Mouse (Mus musculus) cerebellum, adult 2 months (tissue): Measurements from ENCODE around the gene Nbea. TPM values are rescaled to one million over a fixed set of nuclear protein-coding genes. Genes with fewer than 3 reads are reported as not detected.

Experiments
- DNase-seq, 2 experiments: peaks; one replicate each; pipeline ENCODE4 v3.0.0; 2021
- H3K27ac ChIP-seq: fragments of 200-500 bp; 2 replicates; pipeline ENCODE4 v1.5.1; 2012; ENCODE audit warnings: low read length, control low read depth, inconsistent platforms; ENCODE audit not compliant: insufficient read depth
- H3K27me3 ChIP-seq: fragments of 200-500 bp; 2 replicates; pipeline ENCODE4 v1.6.1; 2012; ENCODE audit warnings: inconsistent platforms, mild to moderate bottlenecking, low read length, moderate library complexity; ENCODE audit not compliant: control insufficient read depth, insufficient read depth
- H3K4me1 ChIP-seq: fragments of 200-500 bp; 2 replicates; pipeline ENCODE4 v1.6.1; 2011; ENCODE audit warnings: low read length; ENCODE audit not compliant: control insufficient read depth, insufficient read depth
- H3K4me3 ChIP-seq: fragments of 200-500 bp; replicated peaks from 2 replicates; pipeline ENCODE3; 2011; ENCODE audit warnings: mild to moderate bottlenecking, low read depth, low read length, control low read depth; ENCODE audit not compliant: insufficient read depth
- CTCF ChIP-seq: fragments of 200-500 bp; IDR thresholded peaks from 2 replicates; pipeline ENCODE4 v1.5.1; 2011; ENCODE audit warnings: low read depth, mild to moderate bottlenecking, control low read depth, low read length, moderate library complexity, borderline replicate concordance; ENCODE audit not compliant: insufficient read depth
- POLR2A ChIP-seq: fragments of 200-500 bp; IDR thresholded peaks from 2 replicates; pipeline ENCODE4 v1.6.1; 2011; ENCODE audit warnings: low read length, control low read depth, borderline replicate concordance; ENCODE audit not compliant: insufficient read depth
- WGBS: fragments of 180-500 bp; shearing (Covaris S2); methylation state at CpG from one replicate; pipeline ENCODE4 v1.1.7; 2018; 5-methylcytosine and 5-hydroxymethylcytosine counted together
- polyA plus RNA-seq: library from polyadenylated mRNA; depleted of rRNA; stranded (reverse); fragments of >200 nt; gene quantifications from 2 replicates; pipeline ENCODE4 v1.2.3, GENCODE M21; 2012

Nbea gene
- polyA plus RNA-seq, 1 experiment: 109 TPM

DNA sequence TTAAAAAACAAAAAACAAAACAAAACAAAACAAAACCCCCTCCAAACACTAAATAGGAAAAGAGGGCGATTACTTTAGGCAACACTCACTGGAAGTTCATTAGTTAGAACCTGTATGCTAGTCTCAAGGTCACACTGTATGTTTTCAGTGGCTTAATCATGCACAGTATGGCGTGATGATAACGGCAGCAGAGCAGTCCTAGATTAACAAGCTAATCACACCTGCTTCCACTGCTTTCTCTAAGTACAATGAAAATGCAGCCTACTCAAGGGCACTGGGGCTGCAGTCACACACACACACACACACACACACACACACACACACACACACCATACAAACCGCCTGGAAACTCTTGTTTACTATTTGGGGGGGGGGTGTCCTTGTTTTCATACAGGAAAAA lies 406.0 kb downstream of the Nbea start:
- Histone ChIP-seq H3K4me1 (peaks cover 2% of the 10 kb centered on the region; the same call in 1 of the 2 replicates), H3K27me3 (no peaks in the 10 kb centered on the region), H3K4me3 (peak overlapping the region; percentile 29), H3K27ac (peak overlapping the region; percentile 97)
- TF ChIP-seq POLR2A (no peak), CTCF (no peak)
- DNase-seq: peak in 1 of 2 experiments; percentile 40
- 25% methylated on average over 4 of the region's 4 CpGs for WGBS

DNA sequence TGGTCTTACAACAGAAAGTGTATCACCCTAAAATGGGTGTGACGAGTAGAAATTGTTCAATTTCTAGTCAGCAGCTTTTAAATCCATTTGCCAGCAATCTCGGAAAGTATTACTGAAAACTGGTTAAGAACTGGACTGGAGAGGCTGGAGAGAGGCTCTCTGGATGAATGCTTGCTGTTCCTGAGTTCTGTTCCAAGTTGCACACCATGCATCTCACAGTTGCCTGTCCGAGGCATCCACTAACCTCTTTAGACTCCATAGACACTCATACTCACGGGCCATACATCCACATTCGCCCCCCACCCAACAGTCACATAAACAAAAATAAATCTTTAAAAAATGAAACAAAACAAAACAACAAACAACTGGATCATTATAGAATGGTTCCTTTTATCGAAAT lies 407.7 kb downstream of the Nbea start:
- TF ChIP-seq POLR2A (no peak), CTCF (no peak)
- WGBS: 20% methylated on average over 6 of the region's 6 CpGs
- DNase-seq: peak; percentile 49 to 62
- peak overlapping the region; percentile 86 for H3K27ac ChIP-seq
- H3K4me3 ChIP-seq: no peak overlapping the region
- H3K27me3 ChIP-seq: no peaks in the 10 kb centered on the region
- peaks cover 2% of the 10 kb centered on the region; the same call in 1 of the 2 replicates for H3K4me1 ChIP-seq

DNA sequence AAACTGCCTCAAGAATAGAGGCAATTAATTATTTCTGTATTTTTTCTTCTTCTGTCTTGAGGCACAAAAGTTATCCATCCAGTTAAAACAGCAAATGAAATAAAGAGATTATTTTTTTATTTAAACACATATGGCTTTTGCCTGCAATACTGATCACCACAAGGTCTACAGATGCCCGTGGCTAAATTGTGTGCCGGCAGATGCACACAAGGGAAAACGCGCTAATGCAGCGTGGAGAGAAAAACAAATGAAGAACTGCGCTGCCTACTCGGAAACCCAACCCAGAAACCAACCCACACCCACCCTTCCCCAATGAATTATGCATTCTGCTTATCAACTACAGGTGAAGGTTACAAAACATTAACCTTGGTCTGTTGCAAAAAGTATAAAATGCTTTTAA lies 408.3 kb downstream of the Nbea start:
- peaks cover 2% of the 10 kb centered on the region; the same call in 1 of the 2 replicates for H3K4me1 ChIP-seq
- peak overlapping the region; percentile 98 for H3K27ac ChIP-seq
- peak; percentile 55 to 62 for DNase-seq
- H3K27me3 ChIP-seq: no peaks in the 10 kb centered on the region
- peak overlapping the region; percentile 50 for H3K4me3 ChIP-seq
- TF ChIP-seq POLR2A: no peak
- TF ChIP-seq CTCF: no peak
- WGBS: 12% methylated on average over 7 of the region's 7 CpGs

DNA sequence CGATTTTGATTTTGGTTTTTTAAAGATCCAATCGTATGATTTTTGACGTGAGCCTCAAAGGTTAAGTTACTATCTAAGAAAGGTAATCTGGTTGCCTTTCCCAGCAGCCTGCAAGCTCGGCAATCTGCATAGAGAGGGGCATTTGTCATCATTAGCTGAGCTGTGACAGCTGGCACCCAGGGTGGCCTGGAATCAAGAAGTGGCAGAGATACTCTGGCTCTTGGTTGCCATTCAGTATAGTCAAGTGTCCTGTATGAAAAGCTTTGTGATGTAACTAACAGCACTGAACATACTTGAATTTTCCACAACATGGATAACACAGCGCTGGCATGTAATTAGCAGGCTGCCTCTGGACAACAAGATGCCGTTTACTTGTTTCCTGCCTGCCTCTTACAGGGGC lies 409.3 kb downstream of the Nbea start:
- WGBS: 12% methylated on average over 6 of the region's 6 CpGs
- TF ChIP-seq CTCF (no peak), POLR2A (no peak)
- Histone ChIP-seq H3K4me1 (peaks cover 2% of the 10 kb centered on the region; the same call in 1 of the 2 replicates), H3K27me3 (no peaks in the 10 kb centered on the region), H3K4me3 (peak overlapping the region; percentile 1), H3K27ac (peak overlapping the region; percentile 96)
- peak; percentile 71 to 79 for DNase-seq

DNA sequence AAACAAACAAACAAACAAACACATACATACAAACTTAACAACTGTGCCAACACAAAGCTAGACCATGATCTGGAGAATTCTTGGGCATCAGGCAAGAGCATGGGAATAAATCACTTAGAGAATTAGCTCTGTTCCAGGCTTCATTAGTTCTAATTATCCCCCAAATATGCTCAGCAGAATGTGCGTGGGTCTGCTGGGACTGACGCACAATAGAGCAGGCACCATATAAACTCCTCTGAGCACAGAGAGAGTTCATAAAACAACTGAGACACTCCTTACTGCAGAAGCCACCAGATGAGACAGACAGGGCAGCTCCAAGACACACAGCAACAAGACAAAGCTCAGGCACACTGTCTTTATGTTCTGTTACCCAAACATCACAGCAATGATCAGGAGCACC lies 414.2 kb downstream of the Nbea start:
- TF ChIP-seq POLR2A: no peak
- TF ChIP-seq CTCF: no peak
- no peaks in the 10 kb centered on the region for H3K27me3 ChIP-seq
- DNase-seq: no peak
- H3K27ac ChIP-seq: no peak overlapping the region
- H3K4me3 ChIP-seq: no peak overlapping the region
- peaks cover 3% of the 10 kb centered on the region; the same call in 1 of the 2 replicates for H3K4me1 ChIP-seq
- 86% methylated on average over 2 of the region's 2 CpGs for WGBS

DNA sequence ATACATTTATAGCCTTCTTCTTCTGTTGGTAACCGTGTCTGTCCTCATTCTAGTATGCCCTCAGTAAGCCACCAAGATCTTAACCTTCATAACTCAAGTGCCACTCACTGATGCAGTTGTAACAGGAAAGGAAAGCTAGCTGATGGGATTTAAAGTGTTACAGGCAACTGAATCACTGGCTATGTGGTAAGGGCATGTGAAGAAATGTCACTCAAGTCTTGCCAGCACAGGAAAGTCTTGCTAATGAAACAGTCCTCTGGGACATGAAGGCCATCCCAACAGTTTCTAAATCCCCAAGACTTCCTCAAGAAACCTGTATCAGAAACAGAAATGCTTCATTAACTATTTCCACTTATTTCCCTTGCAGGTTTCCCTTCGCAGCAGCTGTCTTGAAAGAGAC lies 414.8 kb downstream of the Nbea start:
- Histone ChIP-seq H3K4me3 (no peak overlapping the region), H3K27ac (no peak overlapping the region), H3K4me1 (peaks cover 3% of the 10 kb centered on the region; the same call in 1 of the 2 replicates), H3K27me3 (no peaks in the 10 kb centered on the region)
- DNase-seq: no peak
- TF ChIP-seq POLR2A (no peak), CTCF (no peak)
- whole genome bisulfite sequencing: 63% methylated on average over 2 of the region's 2 CpGs

DNA sequence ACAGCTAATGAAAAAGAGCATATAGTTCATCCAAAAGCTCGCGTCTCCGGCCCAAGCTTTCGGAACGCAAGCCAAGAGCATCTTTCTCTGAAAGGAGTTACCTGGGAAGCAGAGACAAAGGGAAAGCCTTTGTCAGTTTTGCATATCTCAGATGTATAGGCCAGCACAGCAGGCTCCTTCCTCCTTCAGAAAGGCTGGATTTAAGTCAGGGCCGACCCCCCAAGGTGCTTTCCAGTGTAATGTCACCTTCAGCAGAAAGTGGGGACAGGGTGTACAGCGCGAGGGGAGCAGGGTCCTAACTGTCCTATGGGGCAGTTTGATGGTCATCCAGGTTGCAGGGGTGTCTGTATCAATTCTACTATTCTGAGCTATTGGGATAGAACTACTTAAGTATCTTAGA lies 419.9 kb downstream of the Nbea start:
- Histone ChIP-seq H3K27me3 (no peaks in the 10 kb centered on the region), H3K4me1 (peaks cover 2% of the 10 kb centered on the region; the same call in 1 of the 2 replicates), H3K27ac (no peak overlapping the region), H3K4me3 (no peak overlapping the region)
- TF ChIP-seq POLR2A: no peak
- TF ChIP-seq CTCF: no peak
- WGBS: 79% methylated on average over 8 of the region's 8 CpGs
- no peak for DNase-seq

DNA sequence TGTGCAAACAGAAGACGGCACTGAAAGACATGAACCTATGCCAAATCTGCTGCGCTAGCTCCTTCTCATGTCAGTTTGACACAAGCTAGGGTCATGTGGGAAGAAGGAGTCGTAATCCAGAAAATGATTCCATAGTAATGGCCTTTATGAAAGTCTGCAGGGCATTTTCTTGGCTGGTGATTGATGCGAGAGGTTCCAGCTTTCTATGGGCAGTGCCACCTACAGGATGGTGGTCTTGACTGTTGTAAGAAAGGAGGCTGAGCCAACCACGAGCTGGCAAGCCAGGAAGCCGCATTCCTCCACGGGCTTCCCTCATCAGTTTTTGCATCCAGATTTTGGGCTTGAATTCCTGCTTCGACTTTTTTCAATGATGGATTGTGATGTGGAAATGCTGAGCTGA lies 425.2 kb downstream of the Nbea start:
- H3K4me3 ChIP-seq: no peak overlapping the region
- no peak overlapping the region for H3K27ac ChIP-seq
- no peaks in the 10 kb centered on the region for H3K27me3 ChIP-seq
- H3K4me1 ChIP-seq: peaks cover 11% of the 10 kb centered on the region
- TF ChIP-seq POLR2A (no peak), CTCF (peak; percentile 23; the same call in 1 of the 2 replicates)
- 20% methylated on average over 8 of the region's 8 CpGs for WGBS
- DNase-seq: peak; percentile 42 to 44
